Comparison of ENCODE assay signal across 20 mouse cellular contexts in the genomic region with DNA sequence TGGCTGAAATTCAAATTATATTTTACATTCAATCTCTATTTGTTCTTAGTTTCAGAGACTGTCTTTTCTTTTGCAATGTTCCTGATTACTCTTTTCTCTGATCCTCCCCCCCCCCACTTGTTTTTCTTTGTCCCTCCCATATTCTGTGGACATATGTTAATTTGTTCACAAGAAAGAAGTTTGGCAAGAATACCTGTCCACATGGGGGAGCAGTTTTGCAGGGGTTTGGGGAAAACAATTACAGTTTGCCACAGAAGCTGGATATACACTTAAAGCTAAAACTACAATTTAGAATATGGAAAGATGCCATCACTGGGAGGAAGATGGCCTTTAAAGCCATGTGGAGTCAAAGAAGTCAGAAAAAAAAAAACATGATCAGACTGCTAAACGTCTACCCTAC.
A peak's percentile ranks its signal among the peaks of the same experiment; 100 is the strongest.
DNase-seq lines count a peak whose midpoint lies in the region; ATAC-seq and TF ChIP-seq lines count a peak whose summit lies in the region.
"Had no signal": no experiment of that assay in that cellular context is flagged by ENCODE, and none has a peak within 500 bp of the region (broad histone marks: within the 10 kb centered on the region; RNA-seq: fewer than 3 reads in every experiment).

No protein-coding gene starts in this region.

- TF ChIP-seq CTCF in hindbrain, postnatal 0 days (IDR thresholded peaks at IDR 0.05; ENCODE audit: low read depth), result 0 out of 2 replicates have a peak, but pooled peaks have one; percentile 13

- H3K4me1 ChIP-seq in hindbrain, postnatal 0 days (ENCODE audit: insufficient read depth, low read length), result no peaks in the 10 kb centered on the region; the same call in 1 of the 2 replicates
- no peaks in the 10 kb centered on the region for H3K4me1 ChIP-seq in hindbrain, embryonic 10.5 days (replicated peaks)
- H3K4me1 ChIP-seq: hindbrain, embryonic 15.5 days; liver, embryonic 13.5 days; lung, embryonic 15.5 days had no signal

- no peaks in the 10 kb centered on the region for H3K9me3 ChIP-seq in hindbrain, postnatal 0 days (ENCODE audit: low read length)
- no peaks in the 10 kb centered on the region for H3K9me3 ChIP-seq in hindbrain, embryonic 10.5 days
- H3K9me3 ChIP-seq: embryonic facial prominence, embryonic 13.5 days; G1E; hindbrain, embryonic 15.5 days; liver, embryonic 13.5 days; lung, embryonic 15.5 days had no signal

- no peak overlapping the region for H3K4me3 ChIP-seq in hindbrain, postnatal 0 days (ENCODE audit: low read length)
- no peak overlapping the region for H3K4me3 ChIP-seq in hindbrain, embryonic 10.5 days
- H3K4me3 ChIP-seq: embryonic facial prominence, embryonic 13.5 days; hindbrain, embryonic 15.5 days; left cerebral cortex, adult 2 months; liver, embryonic 13.5 days; lung, embryonic 15.5 days had no signal

- H3K9ac ChIP-seq in hindbrain, postnatal 0 days (replicated peaks; ENCODE audit: low read length), result no peak overlapping the region
- H3K9ac ChIP-seq: embryonic facial prominence, embryonic 13.5 days; hindbrain, embryonic 15.5 days; liver, embryonic 13.5 days; lung, embryonic 15.5 days had no signal

- no peak for ATAC-seq in hindbrain, postnatal 0 days
- ATAC-seq: forebrain, embryonic 16.5 days; intestine, embryonic 16.5 days; midbrain, embryonic 16.5 days had no signal

- no peak overlapping the region for H3K4me2 ChIP-seq in hindbrain, postnatal 0 days (ENCODE audit: low read depth, low read length)
- H3K4me2 ChIP-seq: embryonic facial prominence, embryonic 13.5 days; hindbrain, embryonic 15.5 days; liver, embryonic 13.5 days; lung, embryonic 15.5 days had no signal

- 82% methylated on average over 1 of the region's 1 CpGs for WGBS in hindbrain, postnatal 0 days
- WGBS in hindbrain, embryonic 10.5 days, result 84% methylated on average over 1 of the region's 1 CpGs

- no peaks in the 10 kb centered on the region for H3K27me3 ChIP-seq in hindbrain, postnatal 0 days (ENCODE audit: insufficient read depth, low read length)
- H3K27me3 ChIP-seq in hindbrain, embryonic 10.5 days (ENCODE audit: insufficient read depth, poor library complexity, severe bottlenecking), result peaks cover 5% of the 10 kb centered on the region; the same call in 1 of the 2 replicates
- H3K27me3 ChIP-seq: embryonic facial prominence, embryonic 13.5 days; hindbrain, embryonic 15.5 days; liver, embryonic 13.5 days; lung, embryonic 15.5 days had no signal

- H3K36me3 ChIP-seq in hindbrain, postnatal 0 days (ENCODE audit: insufficient read depth, low read length), result no peaks in the 10 kb centered on the region
- no peaks in the 10 kb centered on the region for H3K36me3 ChIP-seq in hindbrain, embryonic 10.5 days
- H3K36me3 ChIP-seq: embryonic facial prominence, embryonic 13.5 days; G1E; hindbrain, embryonic 15.5 days; liver, embryonic 13.5 days; lung, embryonic 15.5 days had no signal

- no peak overlapping the region for H3K27ac ChIP-seq in hindbrain, postnatal 0 days
- H3K27ac ChIP-seq in hindbrain, embryonic 10.5 days, result no peak overlapping the region
- H3K27ac ChIP-seq: embryonic facial prominence, embryonic 13.5 days; hindbrain, embryonic 15.5 days; left cerebral cortex, adult 2 months; liver, embryonic 13.5 days; lung, embryonic 15.5 days had no signal

- DNase-seq in adrenal gland, postnatal 10 days, result peak; percentile 24
- no peak for DNase-seq in adrenal gland, postnatal 25 days
- DNase-seq in hindbrain, postnatal 0 days (ENCODE audit: low spot score), result no peak
- DNase-seq in hindbrain, embryonic 10.5 days (ENCODE audit: low spot score), result no peak
- DNase-seq in lung, postnatal 10 days, result peak; percentile 31
- DNase-seq in lung, postnatal 4 days, result no peak
- DNase-seq in right cerebral cortex, postnatal 4 days, result no peak
- DNase-seq in right cerebral cortex, postnatal 14 days, result no peak
- DNase-seq: cerebellum, adult 9-11 months; heart, adult 11 months; heart, postnatal 36 days; liver, embryonic 13.5 days had no signal

Comparison
In these comparisons a context has a peak if more than half of its experiments do, and no peak if none do; other contexts are left out.
1. DNase-seq: peak in adrenal gland, postnatal 10 days (single experiment) and lung, postnatal 10 days (single experiment); none in adrenal gland, postnatal 25 days (single experiment), hindbrain, postnatal 0 days (single experiment), hindbrain, embryonic 10.5 days (single experiment), lung, postnatal 4 days (0 of 2), right cerebral cortex, postnatal 4 days (single experiment) and right cerebral cortex, postnatal 14 days (single experiment).